Mouse (Mus musculus) left cerebral cortex, postnatal 4 days (tissue): ENCODE results near the gene Krt20. TPM values are rescaled to one million over a fixed set of nuclear protein-coding genes. Genes with fewer than 3 reads are reported as not detected.
A peak's percentile ranks its signal among the peaks of the same experiment; 100 is the strongest.

ENCODE experiments used
- DNase-seq: peaks from one replicate; pipeline ENCODE4 v3.0.0-alpha.2; 2022
- intact Hi-C: fragments of 180-260 bp; cut with DNase I; formaldehyde crosslinking; loops from one replicate; pipeline ENCODE4 v1.15.1; 2025
- total RNA-seq, 2 experiments: library from RNA; stranded (reverse); gene quantifications; 2 replicates each; pipeline ENCODE4 v1.2.3; 2021

Krt20 gene
- not detected for total RNA-seq

- intact Hi-C loops = no loop called here
- no peak for DNase-seq
Observed at GRCm38 (mm10) chr11:99437972-99438371, at the start of gene Krt20. TSS of gene Krt20 (minus strand) at chr11:99438150.

- intact Hi-C loops = no loop called here
- DNase-seq = no peak
Observed at GRCm38 (mm10) chr11:99474981-99475380, 37.0 kb upstream of the Krt20 start.

- intact Hi-C loops = no loop called here
- no peak for DNase-seq
Observed at GRCm38 (mm10) chr11:99473433-99473832, 35.5 kb upstream of the Krt20 start.

GRCm38 (mm10) chr11:99472405-99472804 is 34.5 kb upstream of the Krt20 start:
- intact Hi-C loops = no loop called here
- DNase-seq = no peak

- intact Hi-C loops = no loop called here
Observed at GRCm38 (mm10) chr11:99471946-99472345, 34.0 kb upstream of the Krt20 start.

GRCm38 (mm10) chr11:99469228-99469627 is 31.3 kb upstream of the Krt20 start:
- intact Hi-C loops = no loop called here
- no peak for DNase-seq

More at GRCm38 (mm10) chr11:99471946-99472345, 34.0 kb upstream of the Krt20 start:
- no peak for DNase-seq

GRCm38 (mm10) chr11:99468566-99468965 is 30.6 kb upstream of the Krt20 start:
- no peak for DNase-seq
- intact Hi-C loops = no loop called here

- intact Hi-C loops = no loop called here
Observed at GRCm38 (mm10) chr11:99466316-99466715, 28.4 kb upstream of the Krt20 start.

GRCm38 (mm10) chr11:99464836-99465235 is 26.9 kb upstream of the Krt20 start:
- intact Hi-C loops = loop anchor here (2.0 to 5.0 kb wide), 6 partner anchors 83 to 832 kb away; no protein-coding TSS in a partner anchor
- peak; percentile 88 for DNase-seq

More at GRCm38 (mm10) chr11:99466316-99466715, 28.4 kb upstream of the Krt20 start:
- no peak for DNase-seq

- intact Hi-C loops = loop anchor here (2.0 to 5.0 kb wide), 5 partner anchors 48 to 834 kb away; no protein-coding TSS in a partner anchor
- DNase-seq = peak; percentile 73
Observed at GRCm38 (mm10) chr11:99463155-99463554, 25.2 kb upstream of the Krt20 start.

- intact Hi-C loops = loop anchor here (2.0 to 5.0 kb wide), 5 partner anchors 47 to 836 kb away; no protein-coding TSS in a partner anchor
- no peak for DNase-seq
Observed at GRCm38 (mm10) chr11:99461736-99462135, 23.8 kb upstream of the Krt20 start.

GRCm38 (mm10) chr11:99458887-99459286 is 20.9 kb upstream of the Krt20 start:
- intact Hi-C loops = no loop called here
- DNase-seq = no peak

GRCm38 (mm10) chr11:99454759-99455158 is 16.8 kb upstream of the Krt20 start:
- intact Hi-C loops = no loop called here
- no peak for DNase-seq

GRCm38 (mm10) chr11:99454044-99454443 is 16.1 kb upstream of the Krt20 start:
- no peak for DNase-seq
- intact Hi-C loops = no loop called here

GRCm38 (mm10) chr11:99448769-99449168 is 10.8 kb upstream of the Krt20 start:
- DNase-seq = no peak
- intact Hi-C loops = no loop called here

- DNase-seq = no peak
- intact Hi-C loops = no loop called here
Observed at GRCm38 (mm10) chr11:99441220-99441619, 3.3 kb upstream of the Krt20 start.

GRCm38 (mm10) chr11:99439465-99439864 is 1.5 kb upstream of the Krt20 start:
- DNase-seq = no peak
- intact Hi-C loops = no loop called here

- intact Hi-C loops = no loop called here
- no peak for DNase-seq
Observed at GRCm38 (mm10) chr11:99436625-99437024, 1.3 kb downstream of the Krt20 start.

GRCm38 (mm10) chr11:99430670-99431069 is 7.3 kb downstream of the Krt20 start:
- intact Hi-C loops = no loop called here
- DNase-seq = peak; percentile 73

GRCm38 (mm10) chr11:99422159-99422558 is 15.8 kb downstream of the Krt20 start, which contains the start of gene Krt12:
TSS of gene Krt12 (minus strand) at chr11:99422259.
- no peak for DNase-seq
- intact Hi-C loops = no loop called here

GRCm38 (mm10) chr11:99420586-99420985 is 17.4 kb downstream of the Krt20 start:
- DNase-seq = no peak
- intact Hi-C loops = no loop called here

GRCm38 (mm10) chr11:99417819-99418218 is 20.1 kb downstream of the Krt20 start:
- peak; percentile 14 for DNase-seq
- intact Hi-C loops = no loop called here

- intact Hi-C loops = no loop called here
- DNase-seq = no peak
Observed at GRCm38 (mm10) chr11:99416902-99417301, 21.0 kb downstream of the Krt20 start.
